Mouse (Mus musculus): ENCODE results near the gene Hspa1l.

- TF ChIP-seq CTCF (conservative IDR thresholded peaks at IDR 0.05; ENCODE audit: insufficient read depth, insufficient read length, low read depth, low read length) (no peak), POLR2A (IDR thresholded peaks at IDR 0.05; ENCODE audit: low read depth, low read length) (no peak)
Measured at GRCm38 (mm10) chr17:34962841-34963240, 9.7 kb upstream of the Hspa1l start.

Measured in kidney, adult 2 months (tissue).